Mouse (Mus musculus) cerebellum, adult 2 months (tissue): ENCODE data around the gene Tmem132a.

ENCODE experiments used
- CTCF ChIP-seq: fragments of 200-500 bp; IDR thresholded peaks from 2 replicates; pipeline ENCODE4 v1.5.1; 2011; ENCODE audit warnings: low read depth, mild to moderate bottlenecking, control low read depth, low read length, moderate library complexity, borderline replicate concordance; ENCODE audit not compliant: insufficient read depth
- POLR2A ChIP-seq: fragments of 200-500 bp; IDR thresholded peaks from 2 replicates; pipeline ENCODE4 v1.6.1; 2011; ENCODE audit warnings: low read length, control low read depth, borderline replicate concordance; ENCODE audit not compliant: insufficient read depth

DNA sequence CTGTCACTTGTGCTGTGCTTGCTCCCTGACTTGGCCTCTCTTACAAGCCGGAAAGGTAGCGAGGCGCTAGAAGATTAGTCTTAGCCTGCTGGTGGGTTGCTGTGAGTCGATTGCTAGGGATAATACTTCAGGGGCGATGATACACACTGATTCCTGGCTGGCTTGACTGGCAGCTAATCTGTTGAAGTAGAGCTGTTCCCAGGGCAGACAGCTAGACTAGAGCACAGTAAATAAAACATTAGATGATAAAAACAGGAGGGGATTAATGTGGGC is 35.9 kb upstream of the Tmem132a start:
- TF ChIP-seq POLR2A (no peak), CTCF (no peak)
